Mouse (Mus musculus) forebrain, embryonic 16.5 days (tissue): ENCODE data around the gene Clec4a4. TPM values are rescaled to one million over a fixed set of nuclear protein-coding genes. Genes with fewer than 3 reads are reported as not detected.

ENCODE experiments used
- polyA plus RNA-seq: library from polyadenylated mRNA; unstranded; fragments of >200 nt; fragmentation: Nextera tagmentation; extraction: Ambion mirVana; gene quantifications from 2 replicates; pipeline ENCODE4 v1.2.1, GENCODE M21; 2015

The Clec4a4 gene
- polyA plus RNA-seq, 1 experiment from 2014 or later: not detected

Other genes with a start within 250 kb of the Clec4a4 start
- gene Slc2a3, start 188.7 kb upstream of the Clec4a4 start, polyA plus RNA-seq: 25.9 and 33.7 TPM in 2 replicates
- 8.1 and 8.5 TPM in 2 replicates for gene Foxj2, start 170.5 kb upstream of the Clec4a4 start, polyA plus RNA-seq
- gene C3ar1, start 134.2 kb upstream of the Clec4a4 start, polyA plus RNA-seq: 1.0 and 1.8 TPM in 2 replicates
- 132 and 139 TPM in 2 replicates for gene Necap1, start 115.9 kb upstream of the Clec4a4 start, polyA plus RNA-seq
- gene Clec4a1, start 68.5 kb upstream of the Clec4a4 start, polyA plus RNA-seq: 0.46 and 1.0 TPM in 2 replicates
- gene Clec4a3, start 37.9 kb upstream of the Clec4a4 start, polyA plus RNA-seq: 0.79 and 1.5 TPM in 2 replicates
- gene Clec4b1, start 59.6 kb downstream of the Clec4a4 start, polyA plus RNA-seq: not detected in 2 replicates
- gene Clec4a2, start 116.1 kb downstream of the Clec4a4 start, polyA plus RNA-seq: 0.95 and 1.8 TPM in 2 replicates
- not detected in 2 replicates for gene Clec4b2, start 182.5 kb downstream of the Clec4a4 start, polyA plus RNA-seq
- gene Clec4n, start 239.5 kb downstream of the Clec4a4 start, polyA plus RNA-seq: 0.29 and 0.49 TPM in 2 replicates